Mouse (Mus musculus) large intestine, adult 2 months (tissue): ENCODE data around the gene Gsx2. TPM values are rescaled to one million over a fixed set of nuclear protein-coding genes. Genes with fewer than 3 reads are reported as not detected.

Source experiments
- polyA plus RNA-seq: library from polyadenylated mRNA; depleted of rRNA; stranded (reverse); fragments of >200 nt; gene quantifications from 2 replicates; pipeline ENCODE4 v1.2.3, GENCODE M21; 2012; rRNA removed

Gsx2 gene
- polyA plus RNA-seq, 1 experiment, result not detected

Other genes with a start within 250 kb of the Gsx2 start
- gene Chic2, start 30.8 kb upstream of the Gsx2 start, polyA plus RNA-seq, result 6.2 and 8.1 TPM in 2 replicates
- gene Pdgfra, start 76.7 kb downstream of the Gsx2 start, polyA plus RNA-seq, result 8.2 and 18.7 TPM in 2 replicates